Mouse (Mus musculus) kidney, postnatal 0 days (tissue): ENCODE results near the gene Fbxl20. TPM values are rescaled to one million over a fixed set of nuclear protein-coding genes. Genes with fewer than 3 reads are reported as not detected.

Source experiments
- ATAC-seq: fragments of 200-750 bp; cut with Nextera tagmentation; replicated peaks from 2 replicates; pipeline ENCODE4 v1.8.0; 2017; ENCODE audit warnings: low read depth, moderate number of reproducible peaks, moderate TSS enrichment, moderate library complexity; ENCODE audit not compliant: low FRiP score
- DNase-seq: peaks from one replicate; pipeline ENCODE4 v3.0.0-alpha.2; 2016; ENCODE audit warnings: low spot score
- H3K27ac ChIP-seq: fragments of 300-500 bp; sonication (generic); 2 replicates; pipeline ENCODE4 v1.5.1; 2014; ENCODE audit warnings: mild to moderate bottlenecking
- H3K27me3 ChIP-seq: fragments of 300-500 bp; sonication (generic); 2 replicates; pipeline ENCODE4 v1.6.1; 2014; ENCODE audit warnings: low read length, mixed read lengths; ENCODE audit not compliant: insufficient read depth
- H3K36me3 ChIP-seq: fragments of 300-500 bp; sonication (generic); 2 replicates; pipeline ENCODE4 v1.6.1; 2014; ENCODE audit warnings: low read length, mixed read lengths; ENCODE audit not compliant: insufficient read depth
- H3K4me1 ChIP-seq: fragments of 300-500 bp; sonication (generic); replicated peaks from 2 replicates; pipeline ENCODE4 v1.6.1; 2014; ENCODE audit warnings: antibody characterized with exemption, low read length, mixed read lengths; ENCODE audit not compliant: insufficient read depth
- H3K4me2 ChIP-seq: fragments of 300-500 bp; sonication (generic); 2 replicates; pipeline ENCODE4 v1.6.1; 2014; ENCODE audit warnings: mild to moderate bottlenecking, low read length, moderate library complexity, mixed read lengths
- H3K4me3 ChIP-seq: fragments of 300-500 bp; sonication (generic); replicated peaks from 2 replicates; pipeline ENCODE4 v1.5.1; 2014; ENCODE audit warnings: low read depth, low read length
- H3K9ac ChIP-seq: fragments of 300-500 bp; sonication (generic); 2 replicates; pipeline ENCODE4 v1.6.1; 2014; ENCODE audit warnings: low read depth, low read length
- H3K9me3 ChIP-seq: fragments of 300-500 bp; sonication (generic); replicated peaks from 2 replicates; pipeline ENCODE4 v1.6.1; 2016; ENCODE audit warnings: low read length, inconsistent platforms, mixed read lengths
- CTCF ChIP-seq: IDR thresholded peaks from 2 replicates; pipeline ENCODE4 v1.5.1; 2016; ENCODE audit warnings: antibody characterized with exemption, low read depth, mild to moderate bottlenecking, moderate library complexity
- WGBS: fragments of 180-500 bp; shearing (Covaris S2); extraction: QIAGEN DNeasy Blood & Tissue Kit; methylation state at CpG from one replicate; pipeline ENCODE4 v1.1.7; 2014; 5-methylcytosine and 5-hydroxymethylcytosine counted together
- polyA plus RNA-seq: library from polyadenylated mRNA; unstranded; fragments of >200 nt; fragmentation: Nextera tagmentation; extraction: Ambion mirVana; gene quantifications from 2 replicates; pipeline ENCODE4 v1.2.1, GENCODE M21; 2015

Fbxl20 gene
- polyA plus RNA-seq, 1 experiment from 2014 or later, result 16.5 TPM

GRCm38 (mm10) chr11:98109706-98110105, 40.5 kb downstream of the Fbxl20 start:
- TF ChIP-seq CTCF, result no peak
- DNase-seq, result no peak

DNA sequence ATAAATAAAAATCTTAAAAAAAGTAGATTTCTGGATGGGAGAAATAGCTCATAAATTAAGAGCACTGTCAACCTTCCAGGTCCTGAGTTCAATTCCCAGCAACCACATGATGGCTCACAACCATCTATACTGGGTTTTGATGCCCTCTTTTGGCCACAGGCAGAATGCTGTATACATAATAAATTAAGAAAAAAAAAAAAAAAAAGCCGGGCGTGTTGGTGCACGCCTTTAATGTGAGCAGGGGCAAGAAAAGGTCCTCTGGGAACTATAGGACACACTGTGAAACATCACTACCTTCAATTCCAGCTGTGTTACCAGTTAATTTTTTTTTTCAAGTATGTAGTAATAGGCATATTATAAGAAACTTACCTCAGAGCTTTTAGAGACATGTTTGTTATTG, 48.9 kb downstream of the Fbxl20 start:
- TF ChIP-seq CTCF, result no peak

More at GRCm38 (mm10) chr11:98109706-98110105, 40.5 kb downstream of the Fbxl20 start:
- 81% methylated on average over 5 of the region's 5 CpGs for WGBS
- H3K9me3 ChIP-seq, result no peaks in the 10 kb centered on the region
- H3K9ac ChIP-seq, result no peak overlapping the region
- no peak for ATAC-seq
- H3K27me3 ChIP-seq, result no peaks in the 10 kb centered on the region
- no peak overlapping the region for H3K4me2 ChIP-seq
- H3K4me3 ChIP-seq, result no peak overlapping the region
- H3K4me1 ChIP-seq, result no peaks in the 10 kb centered on the region
- no peak overlapping the region for H3K27ac ChIP-seq
- peaks cover 51% of the 10 kb centered on the region for H3K36me3 ChIP-seq

DNA sequence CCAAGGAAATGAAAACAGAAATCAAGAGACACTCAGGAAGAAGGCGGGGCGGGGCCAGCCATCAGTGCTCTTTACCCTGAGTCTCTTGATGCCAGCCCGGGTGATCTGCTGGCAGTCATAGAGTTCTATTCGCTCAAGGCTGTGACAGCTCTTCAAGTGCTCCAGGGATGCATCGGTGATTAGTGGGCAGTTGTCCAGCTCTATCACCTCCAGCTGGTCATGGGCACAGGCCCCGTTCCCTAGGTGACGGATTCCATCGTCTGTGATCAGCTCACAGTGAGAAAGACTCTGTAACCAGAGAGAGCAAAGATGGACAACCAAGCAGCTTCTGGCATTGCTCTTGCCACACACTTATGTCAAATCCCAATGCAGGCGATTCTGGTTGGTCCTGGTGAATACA, 59.6 kb downstream of the Fbxl20 start:
- TF ChIP-seq CTCF, result no peak
- ATAC-seq (no peak), DNase-seq (no peak)
- H3K4me2 ChIP-seq, result no peak overlapping the region
- H3K27me3 ChIP-seq, result no peaks in the 10 kb centered on the region
- peaks cover 40% of the 10 kb centered on the region for H3K36me3 ChIP-seq
- no peak overlapping the region for H3K27ac ChIP-seq
- no peak overlapping the region for H3K9ac ChIP-seq
- H3K4me1 ChIP-seq, result no peaks in the 10 kb centered on the region
- no peak overlapping the region for H3K4me3 ChIP-seq
- 88% methylated on average over 9 of the region's 9 CpGs for WGBS
- no peaks in the 10 kb centered on the region for H3K9me3 ChIP-seq

More for the DNA sequence above, 48.9 kb downstream of the Fbxl20 start:
- Histone ChIP-seq H3K4me3 (no peak overlapping the region), H3K9ac (no peak overlapping the region), H3K4me2 (no peak overlapping the region), H3K27ac (no peak overlapping the region), H3K4me1 (no peaks in the 10 kb centered on the region), H3K9me3 (no peaks in the 10 kb centered on the region), H3K27me3 (no peaks in the 10 kb centered on the region), H3K36me3 (peaks cover 34% of the 10 kb centered on the region)
- 87% methylated on average over 3 of the region's 3 CpGs for WGBS
- ATAC-seq (no peak), DNase-seq (no peak)

DNA sequence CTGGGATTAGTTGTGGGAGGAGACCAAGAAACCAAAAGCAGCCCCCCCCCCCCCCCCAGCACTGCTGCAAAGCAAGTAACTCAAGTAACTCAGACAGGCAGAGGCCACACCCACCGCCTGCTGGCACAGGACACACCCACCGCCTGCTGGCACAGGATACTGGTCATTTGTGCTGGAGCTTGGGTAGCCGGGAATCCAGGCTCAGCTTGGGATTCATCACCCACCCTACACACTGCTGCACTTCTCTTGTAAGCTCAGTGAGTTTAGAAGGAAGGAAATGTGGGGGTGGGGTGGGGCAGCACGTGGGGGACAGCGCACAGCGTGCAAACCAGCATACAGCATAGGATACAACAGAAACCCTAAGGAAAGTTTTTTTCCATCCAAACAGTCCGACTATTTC, 62.0 kb downstream of the Fbxl20 start:
- Histone ChIP-seq H3K4me1 (no peaks in the 10 kb centered on the region), H3K27ac (no peak overlapping the region), H3K9me3 (no peaks in the 10 kb centered on the region), H3K27me3 (no peaks in the 10 kb centered on the region), H3K36me3 (peaks cover 40% of the 10 kb centered on the region), H3K4me2 (no peak overlapping the region), H3K4me3 (no peak overlapping the region), H3K9ac (no peak overlapping the region)
- no peak for TF ChIP-seq CTCF
- DNase-seq (peak; percentile 41), ATAC-seq (no peak)
- WGBS, result 39% methylated on average over 7 of the region's 7 CpGs

GRCm38 (mm10) chr11:98086574-98086973, 63.6 kb downstream of the Fbxl20 start:
- no peak for DNase-seq
- Histone ChIP-seq H3K4me2 (no peak overlapping the region), H3K27me3 (no peaks in the 10 kb centered on the region), H3K36me3 (peaks cover 26% of the 10 kb centered on the region), H3K9ac (no peak overlapping the region), H3K9me3 (no peaks in the 10 kb centered on the region), H3K4me1 (no peaks in the 10 kb centered on the region), H3K27ac (no peak overlapping the region), H3K4me3 (no peak overlapping the region)
- TF ChIP-seq CTCF, result no peak; the same call in 1 of the 2 replicates
- WGBS, result 72% methylated on average over 7 of the region's 7 CpGs
- no peak for ATAC-seq

DNA sequence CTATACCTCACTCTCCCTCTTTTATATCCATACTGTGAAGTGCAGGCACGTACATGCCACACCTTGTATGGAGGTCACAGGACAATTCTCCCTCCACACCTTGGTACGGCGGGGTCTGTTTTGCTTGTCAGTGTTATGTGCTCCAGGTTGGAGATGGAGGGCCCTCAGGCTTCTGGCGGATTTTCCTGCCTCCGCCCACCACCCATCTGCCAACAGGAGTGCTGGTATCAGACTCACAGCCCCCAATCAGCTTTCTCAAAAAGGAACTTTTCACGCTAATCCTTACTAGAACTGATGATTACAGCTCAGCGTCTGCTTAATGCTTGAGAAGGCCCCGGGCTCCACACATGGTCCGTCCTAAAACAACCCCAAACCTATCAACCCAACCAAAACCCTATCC, 64.1 kb downstream of the Fbxl20 start:
- ATAC-seq (no peak), DNase-seq (no peak)
- H3K36me3 ChIP-seq, result peaks cover 22% of the 10 kb centered on the region
- H3K9ac ChIP-seq, result no peak overlapping the region
- TF ChIP-seq CTCF, result no peak
- H3K4me3 ChIP-seq, result no peak overlapping the region
- no peaks in the 10 kb centered on the region for H3K9me3 ChIP-seq
- no peak overlapping the region for H3K4me2 ChIP-seq
- H3K27me3 ChIP-seq, result no peaks in the 10 kb centered on the region
- H3K4me1 ChIP-seq, result no peaks in the 10 kb centered on the region
- WGBS, result 90% methylated on average over 9 of the region's 9 CpGs
- H3K27ac ChIP-seq, result no peak overlapping the region

- TF ChIP-seq CTCF, result no peak
- 82% methylated on average over 7 of the region's 7 CpGs for WGBS
- peaks cover 5% of the 10 kb centered on the region; the same call in 1 of the 2 replicates for H3K36me3 ChIP-seq
- no peak overlapping the region for H3K4me2 ChIP-seq
- no peak for DNase-seq
- no peak overlapping the region for H3K9ac ChIP-seq
- no peaks in the 10 kb centered on the region for H3K9me3 ChIP-seq
- H3K4me3 ChIP-seq, result no peak overlapping the region
- no peak for ATAC-seq
- no peak overlapping the region for H3K27ac ChIP-seq
- H3K27me3 ChIP-seq, result no peaks in the 10 kb centered on the region
- no peaks in the 10 kb centered on the region for H3K4me1 ChIP-seq
Measured at GRCm38 (mm10) chr11:98082745-98083144, 67.5 kb downstream of the Fbxl20 start.
